Mouse (Mus musculus) C2C12 (cell line): ENCODE results near the gene Ltbp4. TPM values are rescaled to one million over a fixed set of nuclear protein-coding genes. Genes with fewer than 3 reads are reported as not detected.

Experiments
- H3K27me3 ChIP-seq: one replicate; pipeline ENCODE4 v1.6.1; 2011; ENCODE audit not compliant: control insufficient read depth, insufficient read depth, insufficient read length
- H3K36me3 ChIP-seq: one replicate; pipeline ENCODE4 v1.6.1; 2011; ENCODE audit not compliant: control insufficient read depth, insufficient read depth
- H3K4me3 ChIP-seq: one replicate; pipeline ENCODE4 v1.5.1; 2011; ENCODE audit warnings: mild to moderate bottlenecking, control low read depth; ENCODE audit not compliant: poor library complexity, insufficient read depth, severe bottlenecking
- H3K79me2 ChIP-seq: one replicate; pipeline ENCODE4 v1.6.1; 2011; ENCODE audit not compliant: control insufficient read depth, insufficient read depth
- H3K79me3 ChIP-seq: one replicate; pipeline ENCODE4 v1.6.1; 2011; ENCODE audit warnings: low read depth, control low read depth
- H3ac ChIP-seq: one replicate; pipeline ENCODE3; 2011; ENCODE audit warnings: low read depth; ENCODE audit not compliant: control insufficient read depth, insufficient read length
- CEBPB ChIP-seq: IDR thresholded peaks from one replicate; pipeline ENCODE4 v1.6.1; 2011; ENCODE audit warnings: low read depth, mild to moderate bottlenecking, control low read depth, moderate library complexity
- CTCF ChIP-seq: IDR thresholded peaks from one replicate; pipeline ENCODE4 v1.5.1; 2011; ENCODE audit not compliant: control insufficient read depth, insufficient read depth, insufficient read length
- FOSL1 ChIP-seq: IDR thresholded peaks from one replicate; pipeline ENCODE4 v1.8.0; 2011; ENCODE audit warnings: mild to moderate bottlenecking, low read length; ENCODE audit not compliant: poor library complexity, insufficient read depth, severe bottlenecking
- MAX ChIP-seq: IDR thresholded peaks from one replicate; pipeline ENCODE4 v1.6.1; 2011; ENCODE audit warnings: mild to moderate bottlenecking, control low read depth
- MYOD1 ChIP-seq: IDR thresholded peaks from one replicate; pipeline ENCODE4 v1.6.1; 2011; ENCODE audit warnings: low read depth; ENCODE audit not compliant: control insufficient read depth, insufficient read length
- MYOG ChIP-seq: IDR thresholded peaks from one replicate; pipeline ENCODE4 v1.6.1; 2011; ENCODE audit not compliant: control insufficient read depth, insufficient read length; ENCODE audit errors: extremely low read depth
- USF1 ChIP-seq: IDR thresholded peaks from one replicate; pipeline ENCODE4 v1.6.1; 2011; ENCODE audit warnings: low read depth, mild to moderate bottlenecking, control low read depth, moderate library complexity
- polyA plus RNA-seq: library from polyadenylated mRNA; unstranded; fragments of >200 nt; fragmentation: generic; extraction: Trizol; gene quantifications from one replicate; pipeline ENCODE4 v1.2.1, GENCODE M21; 2012; ENCODE audit warnings: missing spikeins

The Ltbp4 gene
- polyA plus RNA-seq, 1 experiment, result 22.9 TPM

- TF ChIP-seq FOSL1, result no peak
- no peak for TF ChIP-seq CEBPB
- no peak for TF ChIP-seq MYOG
- no peak for TF ChIP-seq CTCF
- no peak for TF ChIP-seq MYOD1
- no peak for TF ChIP-seq MAX
- TF ChIP-seq USF1, result no peak
- no peaks in the 10 kb centered on the region for H3K79me2 ChIP-seq
- no peaks in the 10 kb centered on the region for H3K27me3 ChIP-seq
- no peaks in the 10 kb centered on the region for H3K36me3 ChIP-seq
- H3K4me3 ChIP-seq, result no peak overlapping the region
- no peak overlapping the region for H3ac ChIP-seq
- no peaks in the 10 kb centered on the region for H3K79me3 ChIP-seq
These were observed 31.0 kb downstream of the Ltbp4 start for GRCm38 (mm10) chr7:27306161-27307160.

DNA sequence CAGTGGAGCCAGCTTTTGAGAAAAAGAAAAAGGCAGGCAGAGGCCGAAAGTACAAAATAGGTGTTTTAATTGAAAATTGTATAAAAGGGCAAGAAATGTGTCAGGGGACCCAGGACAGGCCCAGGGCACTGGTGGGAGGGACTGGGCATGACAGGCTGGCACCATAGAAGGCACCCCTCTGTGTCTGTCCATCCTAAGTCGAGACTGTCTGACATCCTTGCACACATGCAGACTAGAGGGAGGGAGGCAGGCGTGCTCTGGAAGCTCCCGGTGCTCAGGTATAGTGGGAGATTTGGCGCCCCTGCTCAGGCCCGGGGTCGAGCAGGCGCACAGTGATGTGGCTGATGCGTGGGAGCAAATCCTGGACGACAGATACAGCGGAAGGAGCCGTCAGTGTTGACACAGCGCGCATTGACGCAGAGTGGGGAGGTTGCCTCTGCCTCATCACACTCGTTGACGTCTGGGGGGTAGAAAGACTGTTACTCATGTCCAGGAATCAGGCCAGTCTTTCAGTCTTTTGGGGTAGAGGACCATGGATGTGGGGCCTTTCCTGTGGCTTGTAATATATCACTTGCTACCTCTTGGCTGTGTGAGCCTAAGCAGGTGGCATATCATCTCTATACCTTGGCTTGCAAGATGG, 32.3 kb downstream of the Ltbp4 start:
- Histone ChIP-seq H3K36me3 (no peaks in the 10 kb centered on the region), H3K79me3 (no peaks in the 10 kb centered on the region), H3ac (no peak overlapping the region), H3K79me2 (no peaks in the 10 kb centered on the region), H3K4me3 (no peak overlapping the region), H3K27me3 (no peaks in the 10 kb centered on the region)
- TF ChIP-seq USF1, result no peak
- no peak for TF ChIP-seq MYOD1
- TF ChIP-seq CEBPB, result no peak
- no peak for TF ChIP-seq MAX
- no peak for TF ChIP-seq CTCF
- TF ChIP-seq MYOG, result no peak
- no peak for TF ChIP-seq FOSL1

DNA sequence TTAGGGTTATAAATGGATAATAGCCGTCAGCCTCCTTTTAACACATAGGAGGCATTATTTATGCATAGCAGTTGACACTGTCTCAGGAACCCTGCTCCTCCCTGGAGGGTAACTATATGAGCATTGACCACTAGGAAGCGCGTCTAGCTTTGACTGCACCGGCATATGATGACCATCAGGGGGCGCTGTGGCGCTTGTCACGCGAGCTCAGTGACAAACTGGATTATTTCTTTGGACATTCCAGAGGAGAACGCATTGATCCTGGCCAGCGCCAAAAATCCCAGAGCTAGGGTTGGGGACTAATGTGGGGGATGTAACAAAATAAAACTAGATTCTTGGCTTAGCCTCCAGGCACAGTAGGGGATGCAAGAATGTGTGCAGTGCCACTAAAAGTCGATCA, 35.3 kb downstream of the Ltbp4 start:
- Histone ChIP-seq H3K79me2 (no peaks in the 10 kb centered on the region), H3K79me3 (no peaks in the 10 kb centered on the region), H3K36me3 (no peaks in the 10 kb centered on the region), H3K4me3 (no peak overlapping the region), H3K27me3 (no peaks in the 10 kb centered on the region), H3ac (no peak overlapping the region)
- TF ChIP-seq MAX, result no peak
- peak; percentile 18 for TF ChIP-seq CTCF

DNA sequence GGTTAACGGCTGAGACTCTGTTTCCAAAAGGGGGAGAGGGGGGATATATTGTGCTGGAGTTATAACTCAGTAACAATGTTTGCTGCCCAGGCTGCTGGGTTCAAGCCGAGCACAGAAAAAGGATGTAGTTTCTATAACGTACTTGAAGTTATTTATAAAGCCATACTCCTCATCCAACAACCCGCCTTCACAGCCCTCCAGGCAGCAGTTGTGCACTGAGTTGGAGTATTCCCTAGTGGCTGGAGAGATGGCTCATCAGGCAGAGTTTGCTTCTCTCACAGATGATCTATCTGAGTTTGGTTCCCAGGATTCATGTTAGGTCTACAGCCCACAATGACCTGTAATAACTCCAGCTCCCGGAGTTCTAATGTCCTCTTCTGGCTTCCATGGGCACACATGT, 36.7 kb downstream of the Ltbp4 start:
- Histone ChIP-seq H3K79me3 (no peaks in the 10 kb centered on the region), H3K4me3 (no peak overlapping the region), H3K79me2 (no peaks in the 10 kb centered on the region), H3K27me3 (no peaks in the 10 kb centered on the region), H3K36me3 (no peaks in the 10 kb centered on the region), H3ac (no peak overlapping the region)
- TF ChIP-seq MYOG (no peak), CEBPB (no peak), USF1 (no peak), MAX (no peak), MYOD1 (no peak), FOSL1 (no peak), CTCF (no peak)

DNA sequence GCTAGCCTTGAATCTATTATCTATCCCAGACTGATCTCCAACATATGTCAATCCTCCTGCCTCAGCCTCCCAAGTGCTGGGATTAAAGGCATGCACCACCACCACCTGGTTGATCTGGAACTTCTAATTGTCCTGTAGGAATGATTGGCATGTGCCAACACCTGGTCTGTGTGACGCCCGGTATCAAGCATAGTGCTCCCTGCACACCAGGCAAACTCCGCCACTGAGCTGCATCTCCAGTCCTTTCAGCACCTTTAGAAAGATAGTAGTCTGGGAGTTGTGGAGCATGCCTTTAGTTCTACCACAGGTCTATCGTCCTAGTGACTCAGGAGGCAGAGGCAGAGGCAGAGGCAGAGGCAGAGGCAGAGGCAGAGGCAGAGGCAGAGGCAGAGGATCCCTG, 37.1 kb downstream of the Ltbp4 start:
- Histone ChIP-seq H3K36me3 (no peaks in the 10 kb centered on the region), H3K4me3 (no peak overlapping the region), H3ac (no peak overlapping the region), H3K79me3 (no peaks in the 10 kb centered on the region), H3K79me2 (no peaks in the 10 kb centered on the region), H3K27me3 (no peaks in the 10 kb centered on the region)
- TF ChIP-seq MYOG (no peak), FOSL1 (no peak), USF1 (no peak), MYOD1 (no peak), MAX (no peak), CTCF (no peak), CEBPB (no peak)
